Mouse (Mus musculus) stomach, embryonic 15.5 days (tissue): ENCODE data around the gene Glis2. TPM values are rescaled to one million over a fixed set of nuclear protein-coding genes. Genes with fewer than 3 reads are reported as not detected.

Experiments
- ATAC-seq: fragments of 200-750 bp; cut with Nextera tagmentation; 2 replicates; pipeline ENCODE4 v1.8.0; 2017; ENCODE audit warnings: low read depth, moderate number of reproducible peaks, moderate TSS enrichment; ENCODE audit not compliant: insufficient read depth, low FRiP score
- H3K27ac ChIP-seq: fragments of 300-500 bp; sonication (generic); 2 replicates; pipeline ENCODE4 v1.5.1; 2015; ENCODE audit warnings: mild to moderate bottlenecking, inconsistent platforms
- H3K27me3 ChIP-seq: fragments of 300-500 bp; sonication (generic); replicated peaks from 2 replicates; pipeline ENCODE4 v1.6.1; 2015; ENCODE audit warnings: inconsistent platforms
- H3K36me3 ChIP-seq: fragments of 300-500 bp; sonication (generic); 2 replicates; pipeline ENCODE4 v1.6.1; 2015; ENCODE audit warnings: inconsistent platforms
- H3K4me1 ChIP-seq: fragments of 300-500 bp; sonication (generic); 2 replicates; pipeline ENCODE4 v1.6.1; 2015; ENCODE audit warnings: inconsistent platforms
- H3K4me2 ChIP-seq: fragments of 300-500 bp; sonication (generic); 2 replicates; pipeline ENCODE4 v1.6.1; 2015; ENCODE audit warnings: mild to moderate bottlenecking, inconsistent platforms
- H3K4me3 ChIP-seq: fragments of 300-500 bp; sonication (generic); replicated peaks from 2 replicates; pipeline ENCODE4 v1.5.1; 2015; ENCODE audit warnings: inconsistent platforms
- H3K9ac ChIP-seq: fragments of 300-500 bp; sonication (generic); 2 replicates; pipeline ENCODE4 v1.6.1; 2015; ENCODE audit warnings: inconsistent platforms
- H3K9me3 ChIP-seq: fragments of 300-500 bp; sonication (generic); 2 replicates; pipeline ENCODE4 v1.6.1; 2016; ENCODE audit warnings: inconsistent platforms
- WGBS: fragments of 180-500 bp; shearing (Covaris S2); methylation state at CpG from one replicate; pipeline ENCODE4 v1.1.7; 2015; 5-methylcytosine and 5-hydroxymethylcytosine counted together
- polyA plus RNA-seq: library from polyadenylated mRNA; unstranded; fragments of >200 nt; fragmentation: Nextera tagmentation; extraction: Ambion mirVana; gene quantifications from 2 replicates; pipeline ENCODE4 v1.2.1, GENCODE M21; 2015

Gene Glis2
- polyA plus RNA-seq, 1 experiment from 2014 or later = 30.6 TPM

- 4% methylated on average over 14 of the region's 14 CpGs for WGBS
- Histone ChIP-seq H3K27me3 (no peaks in the 10 kb centered on the region), H3K27ac (peak overlapping the region; percentile 75), H3K36me3 (0 out of 2 replicates have a peak, but pooled peaks cover 4% of the 10 kb centered on the region), H3K9me3 (no peaks in the 10 kb centered on the region), H3K4me2 (peak overlapping the region; percentile 62), H3K4me3 (peak overlapping the region; percentile 36), H3K9ac (0 out of 2 replicates have a peak overlapping the region, but pooled peaks have one; percentile 14), H3K4me1 (peaks cover 15% of the 10 kb centered on the region)
- peak; percentile 11 for ATAC-seq
Observed at GRCm38 (mm10) chr16:4585642-4586530, 8.6 kb upstream of the Glis2 start.

- peak; percentile 99 for ATAC-seq
- H3K9me3 ChIP-seq = no peaks in the 10 kb centered on the region
- H3K27ac ChIP-seq = peak overlapping the region; percentile 90
- H3K9ac ChIP-seq = 0 out of 2 replicates have a peak overlapping the region, but pooled peaks have one; percentile 14
- under 1% methylated on average over 43 of the region's 43 CpGs for WGBS
- 0 out of 2 replicates have a peak, but pooled peaks cover 4% of the 10 kb centered on the region for H3K36me3 ChIP-seq
- peaks cover 15% of the 10 kb centered on the region for H3K4me1 ChIP-seq
- peak overlapping the region; percentile 36 for H3K4me3 ChIP-seq
- no peaks in the 10 kb centered on the region for H3K27me3 ChIP-seq
- H3K4me2 ChIP-seq = peak overlapping the region; percentile 62
Observed at GRCm38 (mm10) chr16:4586531-4587123, 7.9 kb upstream of the Glis2 start.

DNA sequence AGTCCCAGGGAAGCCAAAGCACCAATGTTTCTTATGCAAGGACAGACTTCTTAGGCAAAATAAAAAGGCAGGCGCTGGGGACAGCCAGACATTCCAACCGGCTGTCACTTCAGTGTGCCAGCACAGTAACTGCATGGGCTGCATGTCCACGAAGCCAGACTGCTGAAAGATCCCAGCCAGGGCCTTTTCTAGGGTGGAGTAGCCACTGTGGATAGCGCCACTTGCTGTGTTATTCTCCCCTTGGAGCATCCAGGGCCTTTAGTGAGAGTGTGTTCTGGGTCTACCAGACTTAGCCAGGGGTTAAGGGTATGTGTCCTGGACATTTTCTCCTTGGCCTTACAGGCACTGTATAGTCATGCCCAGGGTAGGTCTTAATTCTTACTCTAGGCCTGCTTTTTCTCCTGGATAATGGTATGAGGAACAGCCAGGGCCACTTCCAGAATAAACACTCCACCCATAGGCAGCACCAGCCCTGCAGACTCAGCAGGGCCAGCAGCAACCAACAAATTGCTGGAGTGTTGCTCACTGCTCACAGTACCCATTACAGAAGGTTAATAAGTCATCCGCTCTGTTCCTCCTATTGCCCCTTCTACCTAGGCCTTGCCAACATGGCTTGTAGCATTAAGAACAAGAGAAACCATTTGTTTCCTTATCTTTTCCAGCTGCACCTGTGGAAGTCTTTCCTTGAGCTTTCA is 6.8 kb upstream of the Glis2 start:
- H3K36me3 ChIP-seq = 0 out of 2 replicates have a peak, but pooled peaks cover 4% of the 10 kb centered on the region
- no peak overlapping the region for H3K9ac ChIP-seq
- H3K27ac ChIP-seq = peak overlapping the region; percentile 90
- H3K27me3 ChIP-seq = no peaks in the 10 kb centered on the region
- no peaks in the 10 kb centered on the region for H3K9me3 ChIP-seq
- no peak overlapping the region for H3K4me3 ChIP-seq
- H3K4me1 ChIP-seq = peaks cover 20% of the 10 kb centered on the region
- 51% methylated on average over 5 of the region's 5 CpGs for WGBS
- ATAC-seq = no peak
- H3K4me2 ChIP-seq = peak overlapping the region; percentile 54; the same call in 1 of the 2 replicates

DNA sequence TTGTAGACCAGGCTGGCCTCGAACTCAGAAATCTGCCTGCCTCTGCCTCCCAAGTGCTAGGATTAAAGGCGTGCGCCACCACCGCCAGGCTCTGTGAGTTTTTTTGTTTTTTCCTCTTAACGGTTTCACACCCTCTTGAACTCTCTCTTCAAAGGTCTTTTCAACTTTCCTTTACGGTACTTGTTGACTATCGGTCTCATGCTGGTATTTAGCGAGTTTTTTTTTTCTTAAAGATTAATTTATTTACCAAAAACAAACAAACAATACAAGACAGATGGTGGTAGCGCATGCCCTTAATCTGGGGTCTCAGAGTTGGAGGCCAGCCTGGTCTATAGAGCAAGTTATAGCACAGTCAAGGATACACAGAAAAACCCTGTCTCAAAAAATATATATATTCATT is 4.3 kb upstream of the Glis2 start:
- Histone ChIP-seq H3K27me3 (no peaks in the 10 kb centered on the region), H3K36me3 (0 out of 2 replicates have a peak, but pooled peaks cover 4% of the 10 kb centered on the region), H3K9me3 (no peaks in the 10 kb centered on the region), H3K27ac (no peak overlapping the region), H3K9ac (no peak overlapping the region), H3K4me2 (no peak overlapping the region), H3K4me1 (peaks cover 33% of the 10 kb centered on the region), H3K4me3 (no peak overlapping the region)
- ATAC-seq = no peak
- 92% methylated on average over 9 of the region's 9 CpGs for WGBS

GRCm38 (mm10) chr16:4592909-4593875 is 1.3 kb upstream of the Glis2 start:
- H3K27ac ChIP-seq = peak overlapping the region; percentile 95
- H3K27me3 ChIP-seq = no peaks in the 10 kb centered on the region
- no peak for ATAC-seq

DNA sequence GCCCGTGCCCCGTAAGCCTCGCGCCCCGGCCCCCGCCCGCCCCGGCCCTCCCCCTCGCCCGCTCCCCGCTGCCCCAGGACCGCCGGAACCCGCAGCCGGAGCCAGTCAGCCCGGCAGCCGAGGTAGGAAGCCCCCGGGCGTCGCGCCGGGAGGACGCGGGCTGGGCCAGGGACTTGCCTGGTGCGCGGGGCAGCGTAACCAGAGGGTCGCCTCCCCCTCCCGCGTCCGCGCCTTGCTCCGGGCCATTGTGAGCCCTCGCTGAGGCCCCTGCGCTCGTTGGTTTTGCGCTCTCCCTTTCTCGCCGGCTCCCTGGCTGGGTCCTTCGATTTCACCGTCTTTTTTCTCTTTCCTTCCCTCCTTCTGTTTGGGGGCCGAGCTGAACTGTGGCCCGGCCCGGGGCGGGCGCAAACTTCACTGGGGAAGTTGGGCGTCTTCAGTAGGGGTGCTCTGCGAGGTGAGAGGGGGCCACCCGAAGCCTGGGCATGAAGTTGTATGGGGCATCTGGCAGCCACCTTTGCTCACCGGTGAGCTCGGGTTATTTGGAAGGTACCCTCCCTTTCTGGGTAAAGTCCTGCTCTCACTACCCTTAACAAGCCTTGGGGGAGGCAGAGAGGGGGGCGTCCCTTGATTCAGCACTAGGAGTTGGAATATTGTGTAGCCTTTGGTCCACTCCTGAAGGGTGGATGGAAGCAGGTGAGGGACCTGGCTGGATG is 457 bp downstream of the Glis2 start:
- 2% methylated on average over 25 of the region's 52 CpGs for WGBS

More at GRCm38 (mm10) chr16:4592909-4593875, 1.3 kb upstream of the Glis2 start:
- 0 out of 2 replicates have a peak, but pooled peaks cover 4% of the 10 kb centered on the region for H3K36me3 ChIP-seq
- no peaks in the 10 kb centered on the region for H3K9me3 ChIP-seq
- H3K4me1 ChIP-seq = peaks cover 46% of the 10 kb centered on the region
- H3K4me3 ChIP-seq = peak overlapping the region; percentile 85
- 13% methylated on average over 32 of the region's 32 CpGs for whole genome bisulfite sequencing
- H3K9ac ChIP-seq = peak overlapping the region; percentile 33; the same call in 1 of the 2 replicates
- H3K4me2 ChIP-seq = peak overlapping the region; percentile 92

DNA sequence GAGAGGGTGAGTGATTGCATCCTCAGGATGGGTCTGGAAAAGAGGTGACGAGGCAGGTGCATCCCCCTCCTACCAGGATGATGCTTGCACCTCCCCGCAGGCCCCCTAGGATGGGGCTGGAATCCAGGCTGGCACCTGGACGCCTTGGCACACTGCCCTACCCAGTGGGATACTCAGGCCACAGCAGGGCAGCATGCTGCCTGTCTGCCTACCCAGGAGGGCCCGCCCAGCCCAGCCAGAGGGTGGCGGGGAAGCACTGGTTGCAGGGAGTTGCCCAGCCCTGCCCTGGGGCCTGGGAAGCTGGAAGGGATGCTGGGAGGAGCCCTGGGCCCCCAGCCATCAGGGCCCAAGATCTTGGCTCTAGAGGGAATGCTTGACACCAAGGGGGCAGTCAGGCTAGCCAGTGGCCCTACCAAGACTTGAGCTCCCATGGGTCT is 1.0 kb downstream of the Glis2 start:
- Histone ChIP-seq H3K4me2 (peak overlapping the region; percentile 92), H3K36me3 (0 out of 2 replicates have a peak, but pooled peaks cover 1% of the 10 kb centered on the region), H3K4me1 (peaks cover 66% of the 10 kb centered on the region), H3K27me3 (no peaks in the 10 kb centered on the region), H3K9ac (peak overlapping the region; percentile 87), H3K4me3 (peak overlapping the region; percentile 85), H3K9me3 (no peaks in the 10 kb centered on the region), H3K27ac (peak overlapping the region; percentile 95)
- ATAC-seq = peak; percentile 28
- 5% methylated on average over 5 of the region's 5 CpGs for WGBS

More for the DNA sequence above, 457 bp downstream of the Glis2 start:
- ATAC-seq = peak; percentile 2; the same call in 1 of the 2 replicates
- peaks cover 64% of the 10 kb centered on the region for H3K4me1 ChIP-seq
- peak overlapping the region; percentile 87 for H3K9ac ChIP-seq
- 0 out of 2 replicates have a peak, but pooled peaks cover 4% of the 10 kb centered on the region for H3K36me3 ChIP-seq
- H3K4me2 ChIP-seq = peak overlapping the region; percentile 92
- peak overlapping the region; percentile 85 for H3K4me3 ChIP-seq
- no peaks in the 10 kb centered on the region for H3K27me3 ChIP-seq
- H3K9me3 ChIP-seq = no peaks in the 10 kb centered on the region
- H3K27ac ChIP-seq = peak overlapping the region; percentile 95

- no peaks in the 10 kb centered on the region for H3K36me3 ChIP-seq
- H3K9ac ChIP-seq = peak overlapping the region; percentile 87; the same call in 1 of the 2 replicates
- H3K27me3 ChIP-seq = no peaks in the 10 kb centered on the region
- peak overlapping the region; percentile 85 for H3K4me3 ChIP-seq
- peaks cover 72% of the 10 kb centered on the region for H3K4me1 ChIP-seq
- H3K4me2 ChIP-seq = peak overlapping the region; percentile 92
- ATAC-seq = no peak
- WGBS = 20% methylated on average over 3 of the region's 3 CpGs
- no peaks in the 10 kb centered on the region for H3K9me3 ChIP-seq
- H3K27ac ChIP-seq = peak overlapping the region; percentile 95
Observed at GRCm38 (mm10) chr16:4596141-4596728, 1.7 kb downstream of the Glis2 start.

DNA sequence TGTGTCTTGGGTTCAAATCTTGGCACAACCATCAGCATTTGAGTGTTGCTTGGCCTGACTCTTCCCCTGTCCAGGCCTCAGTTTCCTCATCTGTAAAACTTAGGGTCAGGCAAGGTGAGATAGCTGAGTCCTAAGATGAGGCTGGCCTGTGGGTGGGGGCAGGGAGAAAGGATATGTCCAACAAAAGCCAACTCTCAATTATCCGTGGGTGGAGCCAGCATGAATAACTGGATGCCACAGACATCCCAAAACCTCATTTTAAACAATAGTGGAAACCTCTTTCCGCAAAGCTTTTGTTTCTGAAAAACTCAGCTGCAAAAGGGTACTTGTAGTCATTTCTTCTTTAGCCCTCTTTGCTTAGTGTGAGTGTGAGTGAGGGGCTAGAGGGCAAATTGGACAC is 2.3 kb downstream of the Glis2 start:
- H3K4me3 ChIP-seq = peak overlapping the region; percentile 85
- WGBS = 40% methylated on average over 2 of the region's 2 CpGs

DNA sequence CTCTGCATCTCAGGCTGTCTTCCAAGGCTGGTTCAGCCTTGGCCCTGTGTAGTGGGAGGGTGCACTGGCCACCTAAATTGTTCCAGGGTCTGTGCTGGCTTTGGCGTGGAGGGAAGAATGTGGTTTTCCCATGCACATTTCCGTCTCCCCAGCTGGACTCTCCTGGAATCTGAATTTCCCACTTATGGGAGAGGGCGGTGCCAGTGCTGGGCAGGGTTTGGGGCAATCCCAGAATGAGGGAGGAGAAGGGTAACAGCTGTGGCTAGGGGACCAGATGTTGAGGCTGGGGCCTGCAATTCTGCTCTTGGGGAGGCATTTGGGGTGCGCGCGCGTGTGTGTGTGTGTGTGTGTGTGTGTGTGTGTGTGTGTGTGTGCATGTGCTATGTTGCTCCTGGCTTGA is 2.8 kb downstream of the Glis2 start:
- ATAC-seq = no peak

More for the DNA sequence above, 2.3 kb downstream of the Glis2 start:
- peak overlapping the region; percentile 92 for H3K4me2 ChIP-seq
- ATAC-seq = no peak
- H3K27ac ChIP-seq = peak overlapping the region; percentile 95; the same call in 1 of the 2 replicates
- H3K36me3 ChIP-seq = no peaks in the 10 kb centered on the region
- H3K9me3 ChIP-seq = no peaks in the 10 kb centered on the region
- H3K9ac ChIP-seq = no peak overlapping the region
- H3K4me1 ChIP-seq = peaks cover 76% of the 10 kb centered on the region
- no peaks in the 10 kb centered on the region for H3K27me3 ChIP-seq

More for the DNA sequence above, 2.8 kb downstream of the Glis2 start:
- Histone ChIP-seq H3K9ac (no peak overlapping the region), H3K4me1 (peaks cover 80% of the 10 kb centered on the region), H3K9me3 (no peaks in the 10 kb centered on the region), H3K36me3 (no peaks in the 10 kb centered on the region), H3K4me3 (peak overlapping the region; percentile 85), H3K27me3 (no peaks in the 10 kb centered on the region), H3K4me2 (peak overlapping the region; percentile 92), H3K27ac (peak overlapping the region; percentile 95; the same call in 1 of the 2 replicates)
- WGBS = 48% methylated on average over 7 of the region's 7 CpGs
